Mouse (Mus musculus): ENCODE results near the gene Sec61b. TPM values are rescaled to one million over a fixed set of nuclear protein-coding genes. Genes with fewer than 3 reads are reported as not detected.

Sec61b gene
- total and polyA plus RNA-seq, 2 experiments from 2014 or later, result 228 to 262 TPM

DNA sequence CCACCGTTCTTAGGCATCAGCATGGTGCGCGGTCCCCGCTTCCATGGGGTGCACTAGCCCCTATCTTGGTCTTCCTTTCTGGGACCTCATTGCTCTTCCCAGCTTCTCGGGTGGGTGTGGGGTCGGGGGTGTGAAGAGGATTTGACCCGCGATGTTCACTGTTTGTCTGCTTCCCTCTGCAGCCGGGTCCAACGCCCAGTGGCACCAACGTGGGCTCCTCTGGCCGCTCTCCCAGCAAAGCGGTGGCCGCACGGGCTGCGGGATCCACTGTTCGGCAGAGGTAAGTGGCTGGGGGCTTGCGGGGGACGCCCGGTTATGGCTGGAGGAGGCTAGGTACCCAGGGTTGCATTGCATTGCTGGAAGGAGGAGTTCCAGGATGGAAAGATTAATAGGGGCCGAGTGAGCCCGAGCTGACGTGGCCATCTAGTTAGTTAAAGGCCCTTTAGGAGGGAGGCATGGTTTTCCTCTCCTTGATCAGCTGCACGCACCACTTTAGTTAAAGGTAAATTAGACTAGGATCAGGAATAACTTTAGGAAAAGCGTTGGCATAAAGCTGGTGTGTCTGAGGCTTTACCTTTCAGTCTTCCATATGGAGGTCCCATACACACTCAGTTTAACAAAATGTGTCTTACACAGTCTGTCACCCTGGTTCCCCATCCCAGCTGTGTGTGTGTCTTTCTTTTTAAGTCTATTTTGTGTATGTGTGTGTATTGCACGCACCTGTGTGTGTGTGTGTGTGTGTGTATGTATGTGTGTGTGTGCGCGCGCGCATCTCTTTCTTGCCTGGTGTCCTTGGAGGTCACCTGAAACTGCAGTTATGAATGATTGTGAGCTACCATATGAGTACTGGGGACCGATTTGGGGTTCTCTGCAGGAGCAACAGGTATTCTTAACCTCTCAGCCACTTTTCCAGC lies 529 bp downstream of the Sec61b start:
- Histone ChIP-seq H3K9ac (replicated peaks; ENCODE audit: low read length, poor library complexity, severe bottlenecking) (peak overlapping the region; percentile 82), H3K27ac (ENCODE audit: low read depth, low read length) (peak overlapping the region; percentile 99), H3K4me1 (ENCODE audit: insufficient read depth, low read length) (peaks cover 4% of the 10 kb centered on the region; the same call in 1 of the 2 replicates), H3K4me3 (ENCODE audit: low read depth, low read length) (peak overlapping the region; percentile 73), H3K27me3 (ENCODE audit: insufficient read depth, low read length) (no peaks in the 10 kb centered on the region), H3K9me3 (ENCODE audit: low read length) (0 out of 2 replicates have a peak, but pooled peaks cover 5% of the 10 kb centered on the region), H3K36me3 (ENCODE audit: insufficient read depth, low read length) (peaks cover 25% of the 10 kb centered on the region), H3K4me2 (ENCODE audit: low read depth, low read length, poor library complexity, severe bottlenecking) (peak overlapping the region; percentile 84)
- 14% methylated on average over 31 of the region's 31 CpGs for WGBS
- no peak; the same call in 1 of the 2 replicates for ATAC-seq (ENCODE audit: low FRiP score)
- DNase-seq (ENCODE audit: low spot score), result no peak
- no peak for TF ChIP-seq CTCF (IDR thresholded peaks at IDR 0.05)

DNA sequence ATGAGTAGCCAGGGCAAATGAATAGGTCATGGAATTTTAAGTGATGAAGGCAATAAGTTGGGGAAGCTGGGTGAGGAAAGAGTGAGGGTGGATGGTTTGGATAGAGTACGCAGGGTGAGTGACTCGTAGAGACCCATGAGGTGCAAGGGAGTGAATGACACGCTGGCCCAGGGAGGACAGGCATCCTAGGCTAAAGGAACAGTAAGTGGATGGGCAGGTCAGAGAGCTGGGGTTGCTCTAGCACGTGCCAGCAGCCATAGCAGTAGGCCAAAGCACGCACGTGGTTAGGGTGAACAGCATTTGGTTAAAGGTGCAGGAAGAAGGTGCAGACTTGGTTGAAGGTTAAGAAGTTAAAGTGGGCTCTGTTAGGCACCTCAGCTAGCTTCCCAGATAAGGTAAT lies 3.1 kb downstream of the Sec61b start:
- no peak for DNase-seq (ENCODE audit: low spot score)
- H3K4me1 ChIP-seq (ENCODE audit: insufficient read depth, low read length), result peaks cover 4% of the 10 kb centered on the region; the same call in 1 of the 2 replicates
- no peak for ATAC-seq (ENCODE audit: low FRiP score)
- no peaks in the 10 kb centered on the region for H3K27me3 ChIP-seq (ENCODE audit: insufficient read depth, low read length)
- no peak overlapping the region for H3K9ac ChIP-seq (replicated peaks; ENCODE audit: low read length, poor library complexity, severe bottlenecking)
- no peaks in the 10 kb centered on the region for H3K9me3 ChIP-seq (ENCODE audit: low read length)
- no peak for TF ChIP-seq CTCF (IDR thresholded peaks at IDR 0.05)
- H3K36me3 ChIP-seq (ENCODE audit: insufficient read depth, low read length), result peaks cover 23% of the 10 kb centered on the region
- H3K27ac ChIP-seq (ENCODE audit: low read depth, low read length), result no peak overlapping the region
- WGBS, result 96% methylated on average over 6 of the region's 6 CpGs
- no peak overlapping the region for H3K4me2 ChIP-seq (ENCODE audit: low read depth, low read length, poor library complexity, severe bottlenecking)
- H3K4me3 ChIP-seq (ENCODE audit: low read depth, low read length), result no peak overlapping the region

DNA sequence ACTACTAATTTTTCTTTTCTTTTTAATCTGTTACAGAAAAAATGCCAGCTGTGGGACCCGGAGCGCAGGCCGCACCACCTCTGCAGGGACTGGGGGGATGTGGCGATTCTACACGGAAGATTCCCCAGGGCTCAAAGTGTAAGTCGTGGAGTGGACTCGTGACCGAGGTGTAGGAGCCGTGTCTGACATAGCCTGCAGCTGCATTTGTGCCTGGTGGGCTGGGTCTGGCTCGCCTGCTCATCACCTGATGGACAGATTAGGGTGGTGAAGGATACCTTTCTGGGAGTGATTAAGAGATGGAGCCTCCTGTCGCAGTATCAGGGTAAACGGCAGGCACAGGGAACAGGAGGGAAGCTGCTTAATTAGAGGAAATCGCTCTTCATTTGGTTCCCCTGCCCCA lies 5.6 kb downstream of the Sec61b start:
- WGBS, result 93% methylated on average over 13 of the region's 13 CpGs
- Histone ChIP-seq H3K36me3 (ENCODE audit: insufficient read depth, low read length) (peaks cover 30% of the 10 kb centered on the region), H3K9ac (replicated peaks; ENCODE audit: low read length, poor library complexity, severe bottlenecking) (no peak overlapping the region), H3K4me2 (ENCODE audit: low read depth, low read length, poor library complexity, severe bottlenecking) (no peak overlapping the region), H3K27me3 (ENCODE audit: insufficient read depth, low read length) (no peaks in the 10 kb centered on the region), H3K4me3 (ENCODE audit: low read depth, low read length) (no peak overlapping the region), H3K4me1 (ENCODE audit: insufficient read depth, low read length) (peaks cover 4% of the 10 kb centered on the region; the same call in 1 of the 2 replicates), H3K9me3 (ENCODE audit: low read length) (no peaks in the 10 kb centered on the region), H3K27ac (ENCODE audit: low read depth, low read length) (no peak overlapping the region)
- TF ChIP-seq CTCF (IDR thresholded peaks at IDR 0.05), result no peak
- no peak for ATAC-seq (ENCODE audit: low FRiP score)
- no peak for DNase-seq (ENCODE audit: low spot score)

DNA sequence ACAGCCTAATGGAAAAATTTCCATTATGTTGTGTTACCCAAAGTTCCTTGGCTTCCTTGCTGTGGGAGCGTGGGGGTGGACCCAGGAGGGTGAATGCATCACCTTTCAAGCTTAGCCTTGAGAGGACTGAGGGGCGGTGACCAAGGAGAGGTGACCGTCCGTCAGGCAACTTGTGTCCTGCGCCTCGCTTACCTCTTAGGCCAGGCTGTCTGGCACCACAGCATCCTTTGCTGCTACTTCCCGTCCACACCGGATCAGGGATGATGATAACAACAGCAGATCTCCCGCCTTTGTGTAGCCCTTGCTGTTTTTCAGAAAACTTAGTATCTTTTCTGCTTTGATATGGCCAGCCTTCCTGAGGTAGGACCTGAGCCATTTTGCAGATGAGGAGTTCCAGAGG lies 6.1 kb downstream of the Sec61b start:
- no peaks in the 10 kb centered on the region; the same call in 1 of the 2 replicates for H3K4me1 ChIP-seq (ENCODE audit: insufficient read depth, low read length)
- WGBS, result 95% methylated on average over 9 of the region's 9 CpGs
- DNase-seq (ENCODE audit: low spot score) (no peak), ATAC-seq (ENCODE audit: low FRiP score) (no peak)
- H3K9me3 ChIP-seq (ENCODE audit: low read length), result no peaks in the 10 kb centered on the region
- no peak for TF ChIP-seq CTCF (IDR thresholded peaks at IDR 0.05)
- H3K4me2 ChIP-seq (ENCODE audit: low read depth, low read length, poor library complexity, severe bottlenecking), result no peak overlapping the region
- H3K4me3 ChIP-seq (ENCODE audit: low read depth, low read length), result no peak overlapping the region
- H3K27me3 ChIP-seq (ENCODE audit: insufficient read depth, low read length), result no peaks in the 10 kb centered on the region
- H3K27ac ChIP-seq (ENCODE audit: low read depth, low read length), result no peak overlapping the region
- H3K9ac ChIP-seq (replicated peaks; ENCODE audit: low read length, poor library complexity, severe bottlenecking), result no peak overlapping the region
- peaks cover 30% of the 10 kb centered on the region for H3K36me3 ChIP-seq (ENCODE audit: insufficient read depth, low read length)

DNA sequence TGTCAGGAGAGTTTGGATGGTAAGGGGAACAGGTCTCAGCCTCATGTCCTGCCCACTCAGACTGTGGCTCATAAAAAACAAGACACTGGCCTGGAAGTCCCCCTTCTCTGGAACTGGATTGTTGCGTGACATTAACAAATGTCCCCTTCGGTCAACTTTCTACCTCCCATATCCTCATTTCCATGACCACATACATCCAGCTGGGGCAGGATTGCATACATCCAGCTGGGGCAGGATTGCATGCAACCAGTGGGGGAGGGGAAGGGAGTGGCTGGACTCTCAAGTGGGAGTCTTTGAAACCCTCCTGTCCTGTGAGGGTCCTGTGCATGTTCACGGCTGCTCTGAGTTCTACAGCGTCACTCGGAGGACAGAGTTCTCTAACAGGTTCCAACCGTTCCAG lies 16.8 kb downstream of the Sec61b start:
- Histone ChIP-seq H3K4me3 (ENCODE audit: low read depth, low read length) (no peak overlapping the region), H3K27me3 (ENCODE audit: insufficient read depth, low read length) (no peaks in the 10 kb centered on the region), H3K4me1 (ENCODE audit: insufficient read depth, low read length) (no peaks in the 10 kb centered on the region), H3K27ac (ENCODE audit: low read depth, low read length) (no peak overlapping the region), H3K4me2 (ENCODE audit: low read depth, low read length, poor library complexity, severe bottlenecking) (no peak overlapping the region), H3K36me3 (ENCODE audit: insufficient read depth, low read length) (no peaks in the 10 kb centered on the region), H3K9me3 (ENCODE audit: low read length) (no peaks in the 10 kb centered on the region), H3K9ac (replicated peaks; ENCODE audit: low read length, poor library complexity, severe bottlenecking) (no peak overlapping the region)
- TF ChIP-seq CTCF (IDR thresholded peaks at IDR 0.05), result no peak
- no peak for ATAC-seq (ENCODE audit: low FRiP score)
- no peak for DNase-seq (ENCODE audit: low spot score)
- WGBS, result 91% methylated on average over 6 of the region's 6 CpGs
